Mouse (Mus musculus) embryonic facial prominence, embryonic 10.5 days (tissue): ENCODE measurements around the gene Ets1. TPM values are rescaled to one million over a fixed set of nuclear protein-coding genes. Genes with fewer than 3 reads are reported as not detected.
A peak's percentile ranks its signal among the peaks of the same experiment; 100 is the strongest.

Experiments used
- DNase-seq: peaks from one replicate; pipeline ENCODE4 v3.0.0-alpha.2; 2017; ENCODE audit warnings: low spot score
- H3K27ac ChIP-seq: fragments of 300-500 bp; sonication (generic); replicated peaks from 2 replicates; pipeline ENCODE4 v1.5.1; 2016; ENCODE audit warnings: mild to moderate bottlenecking
- H3K27me3 ChIP-seq: fragments of 300-500 bp; sonication (generic); replicated peaks from 2 replicates; pipeline ENCODE4 v1.6.1; 2016; ENCODE audit warnings: low read depth, mild to moderate bottlenecking; ENCODE audit not compliant: poor library complexity, severe bottlenecking
- H3K36me3 ChIP-seq: fragments of 300-500 bp; sonication (generic); replicated peaks from 2 replicates; pipeline ENCODE4 v1.6.1; 2016; ENCODE audit warnings: mild to moderate bottlenecking, moderate library complexity
- H3K4me1 ChIP-seq: fragments of 300-500 bp; sonication (generic); 2 replicates; pipeline ENCODE4 v1.6.1; 2016
- H3K4me3 ChIP-seq: fragments of 300-500 bp; sonication (generic); 2 replicates; pipeline ENCODE4 v1.5.1; 2016; ENCODE audit warnings: mild to moderate bottlenecking, moderate library complexity
- H3K9me3 ChIP-seq: fragments of 300-500 bp; sonication (generic); 2 replicates; pipeline ENCODE4 v1.6.1; 2016; ENCODE audit warnings: mild to moderate bottlenecking
- WGBS: fragments of 180-500 bp; shearing (Covaris S2); methylation state at CpG from one replicate; pipeline ENCODE4 v1.1.7; 2016; 5-methylcytosine and 5-hydroxymethylcytosine counted together
- polyA plus RNA-seq: library from polyadenylated mRNA; unstranded; fragments of >200 nt; fragmentation: Nextera tagmentation; extraction: Ambion mirVana; gene quantifications from 2 replicates; pipeline ENCODE4 v1.2.1, GENCODE M21; 2016

Gene Ets1
- polyA plus RNA-seq, 1 experiment from 2014 or later = 38.6 TPM

DNA sequence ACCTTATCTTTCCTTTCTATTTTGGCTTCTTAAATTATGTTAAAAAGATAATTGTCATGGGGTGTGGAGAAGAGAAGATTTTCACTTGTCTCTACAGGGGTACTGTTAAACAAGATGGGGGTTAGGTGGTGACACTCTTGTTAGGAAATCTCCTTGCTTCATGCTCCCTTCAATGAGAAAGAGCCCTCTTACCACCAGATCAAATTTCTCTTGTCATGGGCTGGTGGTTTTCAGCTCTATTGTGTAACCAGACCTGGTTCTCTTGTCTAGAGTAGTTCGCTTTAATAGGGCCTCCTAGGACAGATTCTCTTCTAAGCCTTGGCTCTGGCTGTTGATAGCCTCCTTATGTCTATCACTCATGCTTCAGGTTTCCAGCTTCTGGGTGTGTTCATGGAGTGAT is 18.3 kb downstream of the Ets1 start:
- 84% methylated on average over 1 of the region's 1 CpGs for WGBS

GRCm38 (mm10) chr9:32656351-32656844 is 20.4 kb downstream of the Ets1 start:
- WGBS = 74% methylated on average over 5 of the region's 5 CpGs

More for the DNA sequence above, 18.3 kb downstream of the Ets1 start:
- Histone ChIP-seq H3K9me3 (no peaks in the 10 kb centered on the region), H3K36me3 (no peaks in the 10 kb centered on the region), H3K27ac (no peak overlapping the region), H3K4me1 (peaks cover 19% of the 10 kb centered on the region), H3K4me3 (no peak overlapping the region), H3K27me3 (0 out of 2 replicates have a peak, but pooled peaks cover 1% of the 10 kb centered on the region)
- no peak for DNase-seq

DNA sequence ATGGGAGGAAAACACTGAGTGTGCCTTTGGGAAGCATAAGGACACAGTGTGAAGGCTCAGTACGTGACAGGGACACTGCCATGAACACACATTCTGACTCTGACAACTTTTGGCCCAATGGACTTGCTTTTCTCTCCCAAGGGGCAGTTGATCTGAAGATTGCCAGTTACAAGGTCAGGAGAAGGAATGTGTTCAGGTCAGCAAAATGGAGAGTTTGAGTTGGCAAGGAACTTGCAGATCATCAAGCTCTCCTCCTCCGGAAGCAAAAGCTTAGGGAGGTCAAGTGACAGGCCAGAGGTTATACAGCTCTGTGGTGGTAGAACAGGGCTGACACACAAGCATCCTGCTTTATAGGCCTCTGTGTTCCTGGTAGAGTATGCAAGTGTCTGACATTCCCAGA is 21.1 kb downstream of the Ets1 start:
- Histone ChIP-seq H3K27ac (no peak overlapping the region), H3K27me3 (peaks cover 7% of the 10 kb centered on the region; the same call in 1 of the 2 replicates), H3K9me3 (no peaks in the 10 kb centered on the region), H3K4me3 (no peak overlapping the region), H3K4me1 (peaks cover 19% of the 10 kb centered on the region), H3K36me3 (no peaks in the 10 kb centered on the region)
- WGBS = 34% methylated on average over 2 of the region's 2 CpGs
- no peak for DNase-seq

More at GRCm38 (mm10) chr9:32656351-32656844, 20.4 kb downstream of the Ets1 start:
- H3K27me3 ChIP-seq = 0 out of 2 replicates have a peak, but pooled peaks cover 6% of the 10 kb centered on the region
- DNase-seq = no peak
- peaks cover 19% of the 10 kb centered on the region for H3K4me1 ChIP-seq
- no peak overlapping the region for H3K27ac ChIP-seq
- no peaks in the 10 kb centered on the region for H3K36me3 ChIP-seq
- H3K4me3 ChIP-seq = no peak overlapping the region
- no peaks in the 10 kb centered on the region for H3K9me3 ChIP-seq

DNA sequence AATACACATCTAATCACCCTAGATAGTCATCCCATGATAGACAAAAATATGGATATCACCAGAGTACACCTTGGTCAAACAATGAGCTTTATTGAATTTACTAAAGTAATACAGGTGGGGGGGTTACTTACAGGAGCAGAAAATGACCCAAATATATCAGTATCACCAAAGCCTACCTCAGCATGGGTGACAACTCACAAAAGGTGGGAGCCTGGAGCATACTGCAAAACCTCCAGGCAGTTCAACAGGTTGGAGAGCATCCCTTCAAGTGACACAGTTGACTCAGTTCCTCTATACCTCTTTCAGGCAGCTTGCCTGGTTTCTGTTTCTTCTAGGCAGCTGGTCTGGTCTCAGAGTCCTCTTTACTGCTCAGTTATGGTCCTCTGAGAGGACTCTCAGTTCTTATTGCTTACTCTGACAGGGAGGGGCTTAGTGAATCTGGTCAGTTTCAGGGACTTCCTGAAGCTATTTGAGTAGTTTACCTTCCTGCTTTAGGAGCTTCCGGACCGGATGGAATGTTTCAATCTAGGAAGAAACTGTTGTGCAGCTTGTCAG is 24.5 kb downstream of the Ets1 start:
- Histone ChIP-seq H3K36me3 (no peaks in the 10 kb centered on the region), H3K27me3 (peaks cover 22% of the 10 kb centered on the region), H3K4me3 (no peak overlapping the region), H3K27ac (no peak overlapping the region), H3K4me1 (peaks cover 20% of the 10 kb centered on the region), H3K9me3 (no peaks in the 10 kb centered on the region)
- DNase-seq = no peak
- 95% methylated on average over 2 of the region's 2 CpGs for WGBS

DNA sequence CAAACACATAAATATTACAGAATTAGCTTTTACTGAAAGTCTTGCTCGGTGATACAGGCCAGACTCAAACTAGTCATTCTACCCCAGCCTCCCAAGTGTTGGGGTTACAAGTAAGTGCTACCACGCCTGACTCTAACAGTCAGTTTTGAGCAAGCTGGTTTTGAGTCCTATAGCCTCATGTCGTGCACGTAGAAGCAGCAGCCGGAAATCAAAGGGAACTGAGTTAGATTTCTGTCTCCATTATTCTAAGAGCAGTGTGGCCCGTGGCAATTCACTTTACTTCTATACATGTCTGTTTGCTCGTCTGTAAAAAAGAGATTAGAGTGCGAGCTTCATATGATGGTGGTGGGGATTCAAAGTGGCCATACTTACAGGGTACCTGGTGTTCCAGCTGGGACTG is 25.1 kb downstream of the Ets1 start:
- Histone ChIP-seq H3K4me3 (no peak overlapping the region), H3K27ac (no peak overlapping the region), H3K9me3 (no peaks in the 10 kb centered on the region), H3K27me3 (peaks cover 28% of the 10 kb centered on the region), H3K36me3 (no peaks in the 10 kb centered on the region), H3K4me1 (peaks cover 20% of the 10 kb centered on the region)
- DNase-seq = no peak
- WGBS = 91% methylated on average over 8 of the region's 8 CpGs

- Histone ChIP-seq H3K27ac (no peak overlapping the region), H3K36me3 (no peaks in the 10 kb centered on the region), H3K27me3 (peaks cover 32% of the 10 kb centered on the region), H3K4me3 (no peak overlapping the region), H3K9me3 (no peaks in the 10 kb centered on the region), H3K4me1 (peaks cover 20% of the 10 kb centered on the region)
- 87% methylated on average over 4 of the region's 4 CpGs for WGBS
- no peak for DNase-seq
Measured at GRCm38 (mm10) chr9:32661561-32661960, 25.5 kb downstream of the Ets1 start.

GRCm38 (mm10) chr9:32666611-32667517 is 30.8 kb downstream of the Ets1 start:
- DNase-seq = no peak
- H3K4me1 ChIP-seq = peaks cover 55% of the 10 kb centered on the region
- 73% methylated on average over 11 of the region's 11 CpGs for WGBS
- H3K36me3 ChIP-seq = no peaks in the 10 kb centered on the region
- no peak overlapping the region for H3K27ac ChIP-seq
- no peak overlapping the region for H3K4me3 ChIP-seq
- H3K27me3 ChIP-seq = peaks cover 77% of the 10 kb centered on the region
- H3K9me3 ChIP-seq = no peaks in the 10 kb centered on the region

DNA sequence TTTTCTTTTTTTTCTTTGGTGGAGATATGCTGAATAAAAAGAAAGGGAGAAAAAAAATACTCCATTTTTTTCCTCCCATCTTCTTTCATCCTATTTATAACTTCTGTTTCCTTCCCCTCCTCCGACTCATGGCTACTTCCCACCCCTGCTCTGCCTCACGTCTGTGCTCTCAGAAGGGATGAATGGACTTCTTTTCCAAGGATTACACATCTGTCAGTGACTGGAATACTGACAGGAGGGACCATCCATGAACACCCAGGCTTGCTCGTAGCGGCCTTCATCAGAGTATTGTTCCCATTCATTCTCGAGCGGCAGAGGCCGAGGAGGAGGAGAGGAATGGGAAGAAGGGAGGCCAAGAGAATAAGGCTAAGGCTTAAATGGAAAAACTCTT is 31.5 kb downstream of the Ets1 start:
- H3K27ac ChIP-seq = no peak overlapping the region
- H3K4me3 ChIP-seq = no peak overlapping the region
- WGBS = 36% methylated on average over 7 of the region's 7 CpGs
- H3K27me3 ChIP-seq = peaks cover 82% of the 10 kb centered on the region
- no peak for DNase-seq
- no peaks in the 10 kb centered on the region for H3K9me3 ChIP-seq
- H3K36me3 ChIP-seq = no peaks in the 10 kb centered on the region
- H3K4me1 ChIP-seq = peaks cover 61% of the 10 kb centered on the region

GRCm38 (mm10) chr9:32668075-32668673 is 32.2 kb downstream of the Ets1 start:
- WGBS = 51% methylated on average over 9 of the region's 9 CpGs
- Histone ChIP-seq H3K27ac (peak overlapping the region; percentile 40; the same call in 1 of the 2 replicates), H3K27me3 (peaks cover 89% of the 10 kb centered on the region), H3K36me3 (no peaks in the 10 kb centered on the region), H3K9me3 (no peaks in the 10 kb centered on the region), H3K4me3 (no peak overlapping the region), H3K4me1 (peaks cover 68% of the 10 kb centered on the region)
- peak; percentile 20 for DNase-seq

- 86% methylated on average over 2 of the region's 2 CpGs for WGBS
- Histone ChIP-seq H3K4me3 (no peak overlapping the region), H3K36me3 (no peaks in the 10 kb centered on the region), H3K4me1 (peaks cover 75% of the 10 kb centered on the region), H3K9me3 (no peaks in the 10 kb centered on the region), H3K27ac (no peak overlapping the region), H3K27me3 (peaks cover 94% of the 10 kb centered on the region)
- DNase-seq = no peak
Measured at GRCm38 (mm10) chr9:32669397-32669796, 33.4 kb downstream of the Ets1 start.

DNA sequence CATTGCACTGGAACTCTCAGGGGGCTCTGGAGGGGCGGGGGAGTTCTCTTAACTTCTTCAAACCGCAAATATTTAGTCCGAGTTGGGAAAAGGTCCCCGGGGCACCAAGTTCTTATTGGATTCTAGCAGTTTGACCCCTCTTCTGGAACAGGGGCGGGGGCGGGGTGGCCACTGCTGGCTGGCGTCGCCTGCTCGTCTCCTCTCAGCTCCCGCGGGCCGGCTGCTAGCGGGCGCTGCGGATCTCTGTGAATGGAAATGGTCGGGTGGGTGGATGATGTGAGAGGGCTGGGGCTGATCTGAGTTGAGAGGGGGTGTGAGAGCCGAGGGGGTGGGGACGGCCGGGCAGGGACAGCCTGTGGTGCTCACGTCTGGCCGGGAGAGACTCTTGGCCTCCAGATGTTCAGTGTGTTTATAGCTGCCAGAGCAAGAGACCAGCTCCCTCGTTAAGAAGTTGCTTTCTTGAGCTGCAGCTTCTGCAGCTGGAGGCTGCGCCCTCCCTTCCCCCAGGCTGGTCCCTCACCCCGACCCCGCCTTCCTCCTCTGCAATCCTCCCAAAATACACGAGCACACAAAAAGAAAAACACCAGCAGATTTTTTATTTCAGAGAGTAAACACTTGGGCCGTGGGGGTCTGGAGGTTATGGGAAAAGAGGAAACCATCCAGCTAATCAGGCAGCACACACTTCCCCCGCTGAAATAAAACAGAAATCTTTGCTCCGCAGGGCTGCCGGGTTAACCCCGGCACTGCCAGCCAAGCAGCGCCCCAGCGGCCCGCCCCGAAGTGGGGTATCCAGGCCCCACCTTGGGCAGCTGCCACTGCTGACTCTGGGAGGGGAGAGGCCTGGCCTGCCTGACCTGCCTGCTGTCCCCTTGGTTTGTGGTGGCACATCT is 36.2 kb downstream of the Ets1 start:
- Histone ChIP-seq H3K36me3 (no peaks in the 10 kb centered on the region), H3K4me3 (peak overlapping the region; percentile 54), H3K27me3 (peaks cover 85% of the 10 kb centered on the region), H3K27ac (peak overlapping the region; percentile 72), H3K9me3 (no peaks in the 10 kb centered on the region), H3K4me1 (peaks cover 86% of the 10 kb centered on the region)
- peak; percentile 87 for DNase-seq
- under 1% methylated on average over 35 of the region's 35 CpGs for whole genome bisulfite sequencing

- WGBS = 70% methylated on average over 3 of the region's 3 CpGs
- no peak for DNase-seq
- Histone ChIP-seq H3K27me3 (peaks cover 86% of the 10 kb centered on the region), H3K36me3 (no peaks in the 10 kb centered on the region), H3K4me1 (peaks cover 83% of the 10 kb centered on the region), H3K9me3 (no peaks in the 10 kb centered on the region), H3K27ac (no peak overlapping the region), H3K4me3 (no peak overlapping the region)
Measured at GRCm38 (mm10) chr9:32673923-32674322, 37.9 kb downstream of the Ets1 start.
